Mouse (Mus musculus) ovary, postnatal 36 days (tissue): ENCODE measurements around the gene Gpat2.
A peak's percentile ranks its signal among the peaks of the same experiment; 100 is the strongest.

Source experiments
- DNase-seq: peaks from one replicate; pipeline ENCODE4 v3.0.0; 2022; ENCODE audit warnings: low spot score, mixed read lengths

Gpat2 gene

DNA sequence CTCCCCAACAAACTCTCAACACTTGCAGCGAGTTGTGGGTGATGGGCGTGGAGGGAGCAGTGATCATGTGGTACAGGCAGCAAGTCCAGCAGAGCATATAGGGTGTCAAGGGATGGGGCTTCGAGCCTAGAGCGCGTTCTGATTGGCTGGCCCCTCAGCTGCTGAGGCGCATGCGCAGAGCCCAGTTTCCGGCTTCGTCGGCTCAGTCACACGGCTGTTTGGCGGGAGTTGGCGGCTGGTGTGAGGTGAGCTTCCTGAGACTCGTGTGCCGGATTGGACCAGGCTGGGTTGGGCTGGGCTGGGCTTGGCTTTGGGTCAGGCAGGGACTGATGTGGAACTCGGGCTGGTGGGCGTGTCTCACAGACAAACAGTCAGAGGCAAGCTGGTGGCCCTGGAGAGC, at the start of gene Gpat2:
Gene Gpat2 (plus strand): TSS at position 223 of the 400 bp plus-strand sequence.
- no peak for DNase-seq

DNA sequence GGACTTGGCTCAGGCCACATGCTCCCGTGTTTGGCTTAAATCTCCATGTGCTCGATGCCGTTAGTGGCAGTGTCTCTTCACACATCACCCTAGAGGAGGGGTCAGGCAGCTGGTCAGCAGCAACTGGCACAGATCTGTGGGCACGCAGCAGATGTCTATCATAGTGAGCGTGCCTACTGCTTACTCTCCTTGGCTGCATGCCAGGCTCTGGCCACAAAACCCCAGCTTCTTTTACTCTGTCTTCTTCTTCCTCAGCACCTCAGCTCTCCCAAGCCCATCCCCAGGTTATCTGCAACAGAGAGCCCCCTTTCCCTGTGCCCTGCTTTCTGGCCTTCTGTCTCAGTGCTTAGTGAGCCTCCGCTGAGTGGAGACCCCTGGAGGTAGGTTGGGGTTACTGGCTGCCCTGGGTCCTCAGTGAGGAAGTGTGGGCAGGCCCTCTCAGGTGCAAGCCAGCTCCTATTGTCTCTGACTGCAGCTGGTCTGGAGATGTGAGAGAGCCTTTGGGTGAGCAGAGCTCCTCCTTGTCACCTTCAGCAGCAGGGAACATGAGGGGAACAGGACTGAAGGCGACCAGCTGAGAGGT, 49.1 kb upstream of the Gpat2 start:
- DNase-seq, result no peak

DNA sequence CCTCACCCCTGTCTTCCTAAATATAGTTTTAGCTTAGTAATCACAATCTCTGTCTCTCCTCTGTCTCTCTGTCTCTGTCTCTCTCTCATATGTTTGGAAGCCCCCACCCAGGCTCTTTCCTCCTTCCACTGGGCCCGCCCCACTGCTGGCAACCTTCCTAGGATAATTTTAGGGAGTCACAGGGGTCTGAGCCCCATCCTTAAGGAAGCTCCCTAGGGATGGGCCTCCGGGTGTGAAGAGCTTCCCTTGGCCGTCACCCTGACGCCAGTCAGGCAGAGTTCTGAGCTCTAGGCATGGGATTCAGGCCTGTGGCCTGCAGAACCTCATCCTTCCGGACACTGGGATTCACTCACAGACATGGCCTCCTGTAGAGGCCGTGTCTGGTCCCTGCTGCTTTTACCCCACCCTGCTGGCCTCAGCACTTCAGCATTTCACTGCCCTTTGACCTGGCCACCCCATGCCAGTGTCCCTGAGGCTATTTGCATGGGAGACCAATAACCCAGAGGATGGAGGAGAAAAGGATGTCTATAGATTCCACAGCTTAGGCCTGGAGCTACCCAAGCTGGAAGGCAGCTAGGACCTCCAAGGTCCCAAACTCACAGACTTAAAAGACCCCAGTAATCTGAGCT, 48.5 kb upstream of the Gpat2 start:
- DNase-seq, result no peak

DNA sequence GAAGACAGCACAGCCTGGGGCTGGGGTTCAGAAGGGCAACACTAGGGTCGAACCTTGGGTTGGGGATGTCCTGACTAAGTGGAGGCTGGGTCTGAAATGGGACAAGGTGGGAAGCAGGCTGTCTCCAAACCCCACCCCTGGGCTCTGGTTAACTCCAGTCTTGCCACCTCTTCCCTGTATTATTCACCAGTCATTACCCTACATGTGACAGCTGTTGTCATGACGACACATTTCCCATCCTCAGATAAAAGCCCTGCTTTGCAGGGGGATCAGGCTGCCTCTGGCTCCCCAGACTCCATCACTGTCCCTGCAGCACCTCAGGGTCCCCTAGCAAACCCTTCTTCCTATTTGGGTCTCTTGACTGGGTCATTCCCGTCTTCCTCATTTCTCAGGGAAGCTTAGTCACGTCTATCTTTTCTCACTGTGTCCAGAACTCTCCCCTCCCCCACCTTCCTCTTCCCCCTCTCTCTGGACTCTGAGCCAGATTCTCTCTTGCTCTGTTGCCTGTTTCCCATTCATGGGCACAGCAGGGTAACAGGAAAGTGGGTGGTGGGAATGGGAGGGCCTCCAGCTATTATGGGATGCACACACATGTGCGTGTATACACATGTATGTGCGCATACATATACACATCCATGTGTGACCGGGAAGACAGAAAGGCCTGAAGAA, 46.9 kb upstream of the Gpat2 start:
- DNase-seq, result no peak

DNA sequence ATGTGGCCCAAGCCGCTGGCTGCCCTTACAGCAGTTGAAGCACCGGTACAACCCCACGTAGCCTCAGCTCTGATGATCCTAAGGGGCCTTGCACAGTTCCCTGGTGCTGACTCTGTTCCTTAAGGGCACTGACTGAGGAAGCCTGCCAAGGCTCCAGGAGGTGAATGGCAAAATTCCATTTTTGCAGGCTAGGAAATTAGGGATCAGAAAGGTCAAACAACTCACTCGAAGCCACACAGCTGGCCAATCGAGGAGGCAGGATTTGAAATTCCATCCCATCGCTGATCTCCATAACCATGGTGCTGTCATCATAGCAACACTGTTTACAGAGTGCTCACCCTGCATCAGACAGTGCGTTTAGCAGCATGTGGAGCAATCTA, 46.4 kb upstream of the Gpat2 start:
- DNase-seq, result no peak

DNA sequence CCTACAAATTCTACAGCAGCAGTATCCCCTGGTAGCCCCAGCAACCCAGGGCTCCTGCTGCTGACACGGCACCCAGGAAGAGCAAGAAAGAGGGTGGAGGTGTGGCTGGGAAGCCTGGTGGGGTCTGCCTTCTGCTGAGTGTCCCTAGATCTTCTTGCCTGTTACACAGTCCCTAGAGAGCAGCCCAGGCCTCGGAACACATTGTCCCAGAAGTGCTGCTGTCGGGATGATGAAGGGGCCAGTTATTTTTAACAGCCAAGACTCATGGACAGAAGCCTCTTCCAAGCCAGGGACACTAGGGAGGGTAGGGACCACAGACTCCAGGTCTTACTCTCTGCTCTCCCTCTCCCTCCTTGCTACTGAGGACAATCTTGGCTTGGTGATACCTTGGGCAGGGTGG, 45.7 kb upstream of the Gpat2 start:
- DNase-seq, result no peak

DNA sequence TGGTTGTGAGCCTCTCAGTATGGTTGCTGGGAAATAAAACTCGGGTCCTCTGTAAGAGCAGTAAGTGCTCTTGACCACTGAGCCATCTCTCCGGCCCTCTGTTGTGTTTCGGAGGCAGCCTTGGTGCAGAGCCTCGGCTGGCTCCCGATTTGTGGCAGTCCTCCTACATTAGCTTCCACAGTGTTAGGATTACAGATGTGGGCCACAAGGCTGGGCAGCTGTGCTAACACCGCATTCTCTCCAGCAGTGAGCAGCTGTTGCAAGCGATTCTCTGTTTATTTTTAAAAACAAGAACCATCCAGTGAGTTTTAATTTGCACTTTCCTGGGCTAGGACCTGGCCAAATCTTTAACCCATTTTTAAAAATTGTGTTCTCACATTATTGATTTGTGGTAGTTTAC, 41.1 kb upstream of the Gpat2 start:
- DNase-seq, result no peak

DNA sequence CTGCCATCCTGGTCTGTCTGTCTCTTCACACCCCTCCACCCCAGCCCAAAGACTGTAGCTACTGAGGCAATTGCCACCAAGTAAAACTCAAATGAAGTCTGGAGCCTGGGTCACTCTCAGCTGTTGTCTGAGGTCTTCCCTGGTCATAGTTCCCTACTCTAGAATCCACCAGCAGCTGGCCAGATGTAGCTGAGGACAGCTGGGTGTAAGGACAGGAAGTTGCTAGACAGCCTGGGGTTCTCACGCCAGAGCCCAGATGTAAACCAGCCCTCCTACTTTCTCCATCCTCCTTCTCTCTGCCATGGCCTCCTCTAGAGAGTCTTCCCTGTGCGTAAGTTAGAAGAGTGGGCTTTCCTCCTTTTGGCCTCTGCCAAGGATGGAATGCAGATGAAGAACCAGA, 37.5 kb upstream of the Gpat2 start:
- no peak for DNase-seq

DNA sequence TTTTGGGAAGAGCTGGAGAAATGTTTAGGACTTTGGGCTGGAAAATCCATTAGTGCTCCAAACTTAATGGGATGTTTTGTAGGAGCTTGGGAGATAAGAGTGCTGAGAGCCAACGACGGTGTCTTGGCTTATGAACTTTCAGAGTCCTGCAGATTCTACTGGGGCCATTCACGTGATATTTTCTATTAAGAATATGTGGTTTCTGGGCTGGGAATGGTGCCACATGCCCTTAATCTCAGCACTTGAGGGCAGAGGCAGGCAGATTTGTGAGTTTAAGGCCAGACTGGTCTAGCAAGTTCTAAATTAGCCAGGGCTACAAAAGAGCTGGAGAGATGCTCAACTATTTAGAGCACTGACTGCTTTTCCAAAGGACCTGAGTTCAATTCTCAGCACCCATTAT, 34.6 kb upstream of the Gpat2 start:
- DNase-seq, result no peak

DNA sequence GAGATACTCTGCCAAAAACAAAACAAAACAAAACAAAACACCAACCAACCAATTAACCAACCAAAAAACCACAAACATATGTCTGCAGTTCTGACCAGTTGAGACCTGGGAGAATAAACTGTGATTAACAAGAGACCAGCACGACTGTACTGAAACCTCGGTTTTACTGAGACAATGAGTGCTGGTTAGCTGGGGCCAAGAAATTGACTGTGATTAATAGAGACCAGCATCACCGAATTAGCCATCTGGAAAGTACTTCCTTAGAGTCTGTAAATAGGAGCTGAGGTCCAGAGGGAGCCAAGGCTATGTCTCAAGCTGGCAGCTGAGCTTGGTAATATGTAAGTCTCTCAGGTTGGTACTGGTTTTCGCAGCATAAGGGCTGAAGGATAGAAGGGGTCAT, 34.2 kb upstream of the Gpat2 start:
- DNase-seq, result no peak

DNA sequence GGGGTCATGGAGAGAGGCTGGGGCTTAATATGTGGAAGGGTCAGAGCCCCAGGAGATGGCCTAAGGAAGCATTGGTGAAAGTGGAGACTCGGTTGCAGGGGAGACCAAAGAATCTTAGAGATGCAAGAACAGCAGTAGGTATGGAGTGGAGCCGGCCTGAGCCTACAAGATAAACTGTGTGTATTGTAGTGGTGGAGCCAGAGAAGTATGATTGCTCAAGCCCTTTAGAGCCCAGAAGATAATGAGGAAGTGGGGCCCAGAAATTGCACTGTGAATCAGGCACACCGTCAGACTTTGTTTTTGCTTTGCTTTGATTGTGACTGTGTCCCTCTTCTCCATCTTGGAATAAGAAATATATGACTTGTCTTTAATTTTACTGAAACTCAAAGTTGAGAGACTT, 33.7 kb upstream of the Gpat2 start:
- no peak for DNase-seq

DNA sequence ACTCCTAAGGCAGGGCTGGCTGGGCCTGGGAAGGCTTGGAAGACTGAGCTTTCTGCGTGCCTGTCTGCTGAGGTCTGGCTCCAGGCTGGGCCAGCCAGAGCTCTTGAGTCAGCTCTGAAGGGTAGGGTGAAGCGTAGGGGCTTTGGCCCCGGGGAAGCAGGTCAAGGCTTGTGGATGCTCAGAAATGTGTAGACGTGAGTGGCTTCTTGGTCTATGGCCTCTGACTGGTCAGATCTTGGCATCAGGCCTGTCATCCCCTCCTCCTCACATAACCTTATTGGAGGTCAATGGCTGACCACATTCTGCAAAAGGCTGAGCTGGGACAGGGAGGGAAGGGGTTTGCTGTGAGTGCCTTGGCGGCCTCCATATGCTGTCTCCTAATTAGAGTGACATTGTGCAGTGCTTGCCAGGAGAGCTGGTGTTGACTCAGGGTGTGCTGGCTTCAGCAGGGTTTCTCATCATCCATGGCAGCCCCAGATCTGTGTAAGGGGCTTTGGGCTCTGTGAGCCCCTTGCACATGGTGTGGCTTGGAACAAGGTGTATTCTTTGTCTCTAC, 30.3 kb upstream of the Gpat2 start:
- DNase-seq, result no peak

DNA sequence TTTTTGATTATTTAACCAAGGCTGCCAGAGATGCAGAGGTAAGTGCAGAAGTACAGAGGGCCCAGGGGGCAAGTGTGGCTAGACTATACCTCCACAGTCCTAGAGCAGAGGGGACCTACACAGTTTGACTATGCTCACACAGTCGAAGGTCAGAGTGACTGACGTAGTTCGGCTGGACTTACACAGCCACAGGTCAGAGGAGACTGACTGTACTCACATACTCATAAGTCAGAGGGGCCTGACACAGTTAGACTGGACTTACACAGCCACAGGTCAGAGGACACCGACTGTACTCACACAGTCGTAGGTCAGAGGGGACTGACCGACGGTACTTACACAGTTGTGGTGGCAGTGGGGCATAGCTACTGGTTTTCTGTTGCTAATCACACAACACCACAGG, 26.3 kb upstream of the Gpat2 start:
- no peak for DNase-seq

DNA sequence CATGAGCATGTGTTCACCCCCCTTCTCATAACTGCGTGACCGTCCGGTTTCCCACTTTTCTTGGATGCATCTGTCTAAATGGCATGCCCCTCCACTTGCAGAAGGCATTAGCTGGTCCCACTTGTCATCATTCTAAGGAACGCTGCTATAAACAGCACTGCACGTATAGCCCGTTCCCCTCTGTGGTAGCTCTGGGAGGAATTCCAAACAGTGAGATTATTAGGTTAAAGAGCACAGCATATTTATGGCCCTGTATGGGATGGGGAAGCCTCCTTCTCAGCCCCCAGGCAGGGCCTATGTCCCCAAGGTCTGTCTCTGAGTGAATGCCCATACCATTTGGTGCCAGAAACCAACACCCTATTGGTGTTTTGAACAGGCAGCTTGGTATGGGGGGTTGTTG, 13.9 kb upstream of the Gpat2 start:
- DNase-seq, result no peak

DNA sequence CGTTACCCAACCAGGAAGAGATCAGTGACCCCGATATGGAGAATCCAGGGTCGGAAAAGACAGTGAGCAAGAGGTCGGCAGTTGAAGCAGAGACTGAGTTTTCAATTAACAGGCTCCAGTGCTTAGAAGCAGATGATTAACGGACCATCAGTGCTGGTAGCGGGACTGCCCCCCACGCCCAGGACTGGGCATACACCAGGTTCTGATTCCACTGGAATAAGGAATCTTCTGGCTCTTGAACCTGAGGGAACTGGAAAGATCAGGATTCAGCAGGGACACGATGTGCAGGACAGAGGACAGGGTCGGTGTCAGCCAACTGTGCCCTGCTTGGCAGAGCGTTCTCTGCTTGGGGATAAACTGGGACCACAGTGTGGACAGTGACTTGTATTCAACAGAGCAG, 9.2 kb upstream of the Gpat2 start:
- DNase-seq, result no peak

DNA sequence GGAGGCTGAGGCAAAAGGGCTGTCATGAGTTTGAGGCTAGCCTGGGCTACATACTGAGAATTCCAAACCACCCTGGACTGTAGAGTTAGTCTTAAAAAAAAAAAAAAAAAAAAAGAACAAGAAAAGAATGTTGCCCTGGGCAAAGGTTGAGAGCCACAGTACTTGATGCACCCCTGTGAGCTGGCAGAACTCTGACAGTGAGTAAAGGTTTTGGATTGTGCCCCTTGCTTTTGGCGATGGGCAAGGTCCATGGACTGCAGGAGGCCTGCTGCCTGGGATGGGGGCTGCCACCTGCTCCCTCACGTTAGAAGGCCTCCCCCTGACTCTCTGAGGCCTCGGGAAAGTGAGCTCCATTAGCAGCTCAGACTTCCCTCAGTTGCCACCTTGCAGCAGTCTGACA, 8.3 kb upstream of the Gpat2 start:
- DNase-seq, result no peak

DNA sequence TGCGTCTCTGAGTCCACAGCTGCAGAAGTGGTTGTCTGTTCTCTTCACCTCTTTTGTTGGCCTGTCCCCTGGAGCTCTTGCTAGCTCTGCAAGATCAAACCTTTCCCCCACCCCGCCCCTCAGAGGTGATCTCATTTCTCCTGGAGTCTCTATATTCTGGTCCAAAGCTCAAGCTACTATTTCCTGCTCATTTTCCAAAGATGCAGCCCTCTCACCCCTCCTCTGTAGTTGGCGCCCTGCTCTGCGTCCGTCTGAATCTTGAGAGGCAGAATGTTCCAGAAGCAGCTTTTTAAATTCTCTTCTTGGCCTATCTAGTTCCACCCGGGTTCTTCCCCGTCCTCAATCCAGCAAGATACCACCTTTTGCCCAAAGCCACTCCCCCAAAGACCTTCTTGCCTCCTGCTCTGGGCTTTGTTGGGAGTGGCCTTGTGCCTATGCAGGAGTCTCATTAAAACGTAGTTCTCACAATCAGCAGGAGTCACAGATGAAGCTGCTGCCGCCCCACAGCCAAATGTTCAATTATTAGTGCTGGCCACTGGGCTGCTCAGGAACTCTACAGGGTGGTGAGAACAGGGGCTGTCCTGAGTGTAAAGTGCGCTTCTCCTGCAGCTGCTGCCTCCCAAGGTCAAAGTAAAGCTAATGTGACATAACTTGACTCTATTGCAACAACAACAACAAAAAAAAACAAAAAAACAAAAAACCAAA, 6.6 kb upstream of the Gpat2 start:
- no peak for DNase-seq

DNA sequence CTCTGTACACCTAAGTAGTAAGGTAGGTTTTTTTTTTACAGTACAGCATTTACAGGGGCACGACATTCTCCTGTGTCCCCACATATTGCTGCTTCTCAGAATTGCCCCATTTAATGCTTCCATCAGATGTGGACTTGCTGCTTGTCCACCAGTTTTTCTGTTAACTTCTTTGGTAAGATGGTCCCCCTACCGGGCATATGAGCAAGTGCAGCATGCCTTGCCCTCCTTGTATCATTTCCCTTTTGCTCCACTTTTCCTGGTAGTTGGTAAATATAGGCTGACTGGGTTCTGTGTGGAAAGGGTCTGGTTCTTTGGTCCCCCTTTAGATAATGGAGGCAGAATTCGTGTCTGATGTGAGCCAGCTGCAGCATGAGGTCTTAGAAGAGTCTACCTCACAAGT, 5.2 kb downstream of the Gpat2 start:
- DNase-seq, result peak; percentile 20

DNA sequence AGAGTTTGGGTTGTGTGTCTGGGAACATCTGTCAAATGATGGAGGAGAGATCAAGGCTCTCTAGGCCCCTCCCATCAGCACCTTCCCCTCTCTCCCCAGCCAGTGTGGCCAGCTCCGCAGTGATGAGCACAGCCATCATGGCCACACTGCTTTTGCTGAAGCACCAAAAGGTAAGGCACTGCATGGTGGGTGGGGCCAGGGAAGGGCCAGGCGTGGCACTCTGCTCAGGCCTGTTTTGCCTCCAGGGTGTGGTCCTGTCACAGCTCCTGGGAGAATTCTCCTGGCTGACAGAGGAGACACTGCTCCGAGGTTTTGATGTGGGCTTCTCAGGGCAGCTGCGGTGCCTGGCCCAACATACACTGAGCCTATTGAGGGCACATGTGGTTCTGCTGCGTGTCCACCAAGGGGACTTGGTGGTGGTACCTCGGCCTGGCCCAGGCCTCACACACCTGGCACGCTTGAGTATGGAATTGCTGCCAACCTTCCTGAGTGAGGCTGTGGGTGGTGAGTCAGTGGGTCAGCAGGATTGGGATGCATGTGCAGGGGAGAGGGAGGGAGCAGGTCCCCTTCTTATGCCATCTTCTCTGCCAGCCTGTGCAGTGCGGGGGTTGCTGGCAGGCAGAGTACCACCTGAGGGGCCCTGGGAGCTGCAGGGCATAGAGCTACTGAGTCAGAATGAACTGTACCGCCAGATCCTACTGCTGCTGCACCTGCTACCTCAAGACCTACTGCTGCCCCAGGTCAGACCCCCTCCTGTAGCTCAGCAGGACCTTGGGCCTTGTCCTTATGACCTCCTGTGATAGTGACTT, 8.7 kb downstream of the Gpat2 start:
- no peak for DNase-seq

DNA sequence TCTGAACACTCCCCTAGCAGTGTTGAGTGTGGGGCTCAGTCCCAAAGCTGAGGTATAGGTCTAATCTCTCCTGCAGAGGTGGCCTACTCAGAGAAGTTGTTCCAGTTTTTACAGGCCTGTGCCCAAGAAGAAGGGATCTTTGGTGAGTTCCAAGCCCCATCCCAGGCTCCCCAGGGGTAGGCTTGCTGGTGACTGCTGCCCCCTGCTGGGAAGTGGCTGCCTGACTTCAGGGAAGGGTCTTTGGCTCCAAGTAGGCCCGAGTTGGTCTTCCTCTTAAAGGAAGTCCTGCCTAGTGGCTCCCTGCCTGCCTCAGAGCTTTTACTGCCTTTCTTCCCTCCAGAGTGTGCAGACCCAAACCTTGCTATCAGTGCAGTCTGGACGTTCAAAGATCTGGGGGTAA, 10.1 kb downstream of the Gpat2 start:
- DNase-seq, result peak; percentile 32

DNA sequence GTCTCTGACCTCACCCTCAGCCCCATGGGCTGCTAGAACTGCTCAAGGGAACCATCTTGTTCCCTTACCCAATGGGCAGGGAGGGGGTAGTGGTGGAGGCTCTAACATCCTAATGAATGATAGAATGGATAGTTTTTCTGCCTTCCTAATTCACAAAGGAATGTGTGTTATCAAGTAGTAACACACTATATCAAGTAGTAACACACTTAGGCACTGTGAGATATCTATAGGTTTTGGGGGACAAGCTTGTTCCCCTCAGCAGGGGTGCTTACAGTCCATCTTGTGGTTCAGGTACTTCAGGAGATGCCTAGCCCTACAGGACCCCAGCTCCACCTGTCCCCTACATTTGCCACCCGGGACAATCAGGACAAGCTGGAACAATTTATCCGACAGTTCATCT, 10.6 kb downstream of the Gpat2 start:
- no peak for DNase-seq

DNA sequence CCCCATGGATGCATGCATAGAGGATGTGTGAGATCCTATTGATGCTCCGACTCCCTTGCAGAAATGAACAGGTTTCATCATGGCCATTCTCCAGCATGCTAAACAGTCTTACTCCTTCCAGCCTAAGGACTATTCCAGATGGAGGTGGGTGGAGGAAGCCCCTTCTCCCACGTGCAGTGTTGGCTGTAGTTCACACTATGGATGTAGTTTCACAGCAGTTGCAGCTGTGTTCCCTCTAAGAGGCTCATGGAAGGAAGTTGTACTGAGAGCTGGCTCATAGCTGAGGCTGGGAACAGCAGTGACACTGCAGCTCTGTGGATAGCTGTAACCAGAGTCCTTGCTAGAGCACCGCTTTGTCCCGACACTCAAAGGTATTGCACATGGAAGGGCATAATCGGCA, 12.7 kb downstream of the Gpat2 start:
- DNase-seq, result no peak
